Mouse (Mus musculus) lung, adult 2 months (tissue): ENCODE data around the gene Tsfm. TPM values are rescaled to one million over a fixed set of nuclear protein-coding genes. Genes with fewer than 3 reads are reported as not detected.
A peak's percentile ranks its signal among the peaks of the same experiment; 100 is the strongest.

Experiments
- DNase-seq: peaks from one replicate; pipeline ENCODE4 v3.0.0; 2022
- H3K4me1 ChIP-seq: fragments of 200-500 bp; 2 replicates; pipeline ENCODE4 v1.6.1; 2011; ENCODE audit warnings: low read length; ENCODE audit not compliant: control insufficient read depth, insufficient read depth
- H3K4me3 ChIP-seq: fragments of 200-500 bp; replicated peaks from 2 replicates; pipeline ENCODE3; 2011; ENCODE audit warnings: low read depth, mild to moderate bottlenecking, control low read depth, low read length; ENCODE audit errors: extremely low read depth
- CTCF ChIP-seq: fragments of 200-500 bp; IDR thresholded peaks from 2 replicates; pipeline ENCODE4 v1.5.1; 2011; ENCODE audit warnings: mild to moderate bottlenecking, low read length, control low read depth; ENCODE audit not compliant: insufficient read depth
- POLR2A ChIP-seq: fragments of 200-500 bp; IDR thresholded peaks from 2 replicates; pipeline ENCODE4 v1.6.1; 2011; ENCODE audit warnings: low read depth, mild to moderate bottlenecking, control low read depth, low read length, borderline replicate concordance; ENCODE audit errors: extremely low read depth
- WGBS: fragments of 180-500 bp; shearing (Covaris S2); methylation state at CpG from one replicate; pipeline ENCODE4 v1.1.7; 2018; 5-methylcytosine and 5-hydroxymethylcytosine counted together
- polyA plus RNA-seq: library from polyadenylated mRNA; depleted of rRNA; stranded (reverse); fragments of >200 nt; gene quantifications from 2 replicates; pipeline ENCODE4 v1.2.3, GENCODE M21; 2012; rRNA removed

The Tsfm gene
- polyA plus RNA-seq, 1 experiment: 22.4 TPM

- TF ChIP-seq CTCF: no peak
- no peak for TF ChIP-seq POLR2A
- DNase-seq: peak; percentile 61
- H3K4me1 ChIP-seq: peaks cover 11% of the 10 kb centered on the region
- no peak overlapping the region for H3K4me3 ChIP-seq
- 33% methylated on average over 13 of the region's 13 CpGs for WGBS
Measured at GRCm38 (mm10) chr10:126972051-126972725, 58.5 kb downstream of the Tsfm start.

- WGBS: 26% methylated on average over 12 of the region's 12 CpGs
- DNase-seq: no peak
Measured at GRCm38 (mm10) chr10:126971363-126972050, 59.1 kb downstream of the Tsfm start.

GRCm38 (mm10) chr10:126963821-126964220 lies 66.8 kb downstream of the Tsfm start:
- TF ChIP-seq CTCF (no peak), POLR2A (no peak)
- WGBS: 80% methylated on average over 8 of the region's 8 CpGs
- Histone ChIP-seq H3K4me1 (peaks cover 2% of the 10 kb centered on the region; the same call in 1 of the 2 replicates), H3K4me3 (no peak overlapping the region)
- DNase-seq: no peak

More at GRCm38 (mm10) chr10:126971363-126972050, 59.1 kb downstream of the Tsfm start:
- no peak for TF ChIP-seq POLR2A
- TF ChIP-seq CTCF: no peak
- H3K4me3 ChIP-seq: no peak overlapping the region
- H3K4me1 ChIP-seq: peaks cover 11% of the 10 kb centered on the region

- Histone ChIP-seq H3K4me3 (no peak overlapping the region), H3K4me1 (peaks cover 3% of the 10 kb centered on the region; the same call in 1 of the 2 replicates)
- WGBS: 40% methylated on average over 6 of the region's 6 CpGs
- no peak for DNase-seq
- TF ChIP-seq POLR2A: no peak
- TF ChIP-seq CTCF: no peak
Measured at GRCm38 (mm10) chr10:126962966-126963330, 67.7 kb downstream of the Tsfm start.

- no peak for TF ChIP-seq POLR2A
- TF ChIP-seq CTCF: no peak
- Histone ChIP-seq H3K4me3 (no peak overlapping the region), H3K4me1 (peaks cover 7% of the 10 kb centered on the region; the same call in 1 of the 2 replicates)
- peak; percentile 41 for DNase-seq
- 36% methylated on average over 15 of the region's 15 CpGs for WGBS
Measured at GRCm38 (mm10) chr10:126962271-126962965, 68.2 kb downstream of the Tsfm start.

- no peak for TF ChIP-seq POLR2A
- no peak for TF ChIP-seq CTCF
- peak; percentile 49 for DNase-seq
- peaks cover 9% of the 10 kb centered on the region; the same call in 1 of the 2 replicates for H3K4me1 ChIP-seq
- no peak overlapping the region for H3K4me3 ChIP-seq
- WGBS: 62% methylated on average over 10 of the region's 10 CpGs
Measured at GRCm38 (mm10) chr10:126961757-126962156, 68.9 kb downstream of the Tsfm start.

Other genes with a start within 250 kb of the Tsfm start
- gene Atp23, start 129.5 kb downstream of the Tsfm start, polyA plus RNA-seq: 6.1 and 6.6 TPM in 2 replicates
- gene Ctdsp2, start 52.1 kb downstream of the Tsfm start, polyA plus RNA-seq: 182 and 227 TPM in 2 replicates
- gene Avil, start 30.1 kb downstream of the Tsfm start, polyA plus RNA-seq: 0.12 and 0.30 TPM in 2 replicates
- gene Mettl1, start 10.6 kb upstream of the Tsfm start, polyA plus RNA-seq: 8.9 and 14.5 TPM in 2 replicates
- 0.17 and 0.38 TPM in 2 replicates for gene Eef1akmt3, start 10.7 kb upstream of the Tsfm start, polyA plus RNA-seq
- gene Cyp27b1, start 17.4 kb upstream of the Tsfm start, polyA plus RNA-seq: 0.14 and 0.26 TPM in 2 replicates
- gene March9, start 29.3 kb upstream of the Tsfm start, polyA plus RNA-seq: 5.4 and 6.1 TPM in 2 replicates
- gene Cdk4, start 32.7 kb upstream of the Tsfm start, polyA plus RNA-seq: 151 and 182 TPM in 2 replicates
- 60.8 and 99.3 TPM in 2 replicates for gene Tspan31, start 39.4 kb upstream of the Tsfm start, polyA plus RNA-seq
- 5.2 and 7.7 TPM in 2 replicates for gene Agap2, start 44.4 kb upstream of the Tsfm start, polyA plus RNA-seq
- 89.5 and 111 TPM in 2 replicates for gene Os9, start 90.3 kb upstream of the Tsfm start, polyA plus RNA-seq
- gene B4galnt1, start 134.4 kb upstream of the Tsfm start, polyA plus RNA-seq: 70.8 and 81.2 TPM in 2 replicates
- gene Slc26a10, start 149.8 kb upstream of the Tsfm start, polyA plus RNA-seq: 3.5 and 7.4 TPM in 2 replicates
- 29.1 and 36.7 TPM in 2 replicates for gene Arhgef25, start 159.2 kb upstream of the Tsfm start, polyA plus RNA-seq
- gene Dtx3, start 164.9 kb upstream of the Tsfm start, polyA plus RNA-seq: 134 and 157 TPM in 2 replicates
- gene Pip4k2c, start 180.7 kb upstream of the Tsfm start, polyA plus RNA-seq: 36.6 and 45.7 TPM in 2 replicates
- 1.3 TPM in 2 replicates for gene Kif5a, start 232.5 kb upstream of the Tsfm start, polyA plus RNA-seq
- 149 and 178 TPM in 2 replicates for gene Dctn2, start 235.5 kb upstream of the Tsfm start, polyA plus RNA-seq